Mouse (Mus musculus) midbrain, postnatal 0 days (tissue): ENCODE measurements around the gene Them7. TPM values are rescaled to one million over a fixed set of nuclear protein-coding genes. Genes with fewer than 3 reads are reported as not detected.

ENCODE experiments used
- ATAC-seq: fragments of 200-750 bp; cut with Nextera tagmentation; 2 replicates; pipeline ENCODE4 v1.8.0; 2017; ENCODE audit warnings: moderate number of reproducible peaks, mild to moderate bottlenecking, moderate TSS enrichment, moderate library complexity; ENCODE audit not compliant: low FRiP score
- DNase-seq: peaks from one replicate; pipeline ENCODE4 v3.0.0-alpha.2; 2015; ENCODE audit warnings: low spot score
- H3K27ac ChIP-seq: fragments of 300-500 bp; sonication (generic); 2 replicates; pipeline ENCODE4 v1.5.1; 2014; ENCODE audit warnings: low read depth, mild to moderate bottlenecking, low read length, mixed read lengths
- H3K27me3 ChIP-seq: fragments of 300-500 bp; sonication (generic); 2 replicates; pipeline ENCODE4 v1.6.1; 2014; ENCODE audit warnings: low read length, control low read depth, mixed read lengths; ENCODE audit not compliant: insufficient read depth
- H3K36me3 ChIP-seq: fragments of 300-500 bp; sonication (generic); 2 replicates; pipeline ENCODE4 v1.6.1; 2014; ENCODE audit warnings: low read length, control low read depth, mixed read lengths; ENCODE audit not compliant: insufficient read depth
- H3K4me1 ChIP-seq: fragments of 300-500 bp; sonication (generic); 2 replicates; pipeline ENCODE4 v1.6.1; 2014; ENCODE audit warnings: mild to moderate bottlenecking, control low read depth, antibody characterized with exemption, low read length, mixed read lengths; ENCODE audit not compliant: insufficient read depth
- H3K4me2 ChIP-seq: fragments of 300-500 bp; sonication (generic); 2 replicates; pipeline ENCODE4 v1.6.1; 2014; ENCODE audit warnings: low read depth, mild to moderate bottlenecking, low read length, mixed read lengths; ENCODE audit not compliant: poor library complexity, severe bottlenecking
- H3K4me3 ChIP-seq: fragments of 300-500 bp; sonication (generic); 2 replicates; pipeline ENCODE4 v1.5.1; 2014; ENCODE audit warnings: low read depth, mild to moderate bottlenecking, low read length, moderate library complexity
- H3K9ac ChIP-seq: fragments of 300-500 bp; sonication (generic); replicated peaks from 2 replicates; pipeline ENCODE4 v1.6.1; 2014; ENCODE audit warnings: mild to moderate bottlenecking, low read length, moderate library complexity, mixed read lengths; ENCODE audit not compliant: poor library complexity, severe bottlenecking
- H3K9me3 ChIP-seq: fragments of 300-500 bp; sonication (generic); 2 replicates; pipeline ENCODE4 v1.6.1; 2016; ENCODE audit warnings: low read length, control low read depth
- CTCF ChIP-seq: IDR thresholded peaks from 2 replicates; pipeline ENCODE4 v1.5.1; 2016; ENCODE audit warnings: antibody characterized with exemption, mild to moderate bottlenecking
- WGBS: fragments of 180-500 bp; shearing (Covaris S2); extraction: QIAGEN DNeasy Blood & Tissue Kit; methylation state at CpG from one replicate; pipeline ENCODE4 v1.1.7; 2014; 5-methylcytosine and 5-hydroxymethylcytosine counted together
- polyA plus RNA-seq: library from polyadenylated mRNA; unstranded; fragments of >200 nt; fragmentation: Nextera tagmentation; extraction: Ambion mirVana; gene quantifications from 2 replicates; pipeline ENCODE4 v1.2.1, GENCODE M21; 2015
- total RNA-seq: library from RNA; depleted of rRNA; stranded (reverse); fragments of >200 nt; gene quantifications from 2 replicates; pipeline ENCODE4 v1.2.3, GENCODE M21; 2014

The Them7 gene
- total and polyA plus RNA-seq, 2 experiments from 2014 or later, result not detected

GRCm38 (mm10) chr2:105386418-105386817 is 162.3 kb downstream of the Them7 start:
- DNase-seq (no peak), ATAC-seq (no peak)
- Histone ChIP-seq H3K9ac (no peak overlapping the region), H3K9me3 (no peaks in the 10 kb centered on the region), H3K36me3 (no peaks in the 10 kb centered on the region), H3K4me1 (no peaks in the 10 kb centered on the region), H3K4me3 (no peak overlapping the region), H3K27me3 (no peaks in the 10 kb centered on the region), H3K4me2 (no peak overlapping the region), H3K27ac (no peak overlapping the region)
- WGBS, result 87% methylated on average over 4 of the region's 4 CpGs
- TF ChIP-seq CTCF, result no peak

DNA sequence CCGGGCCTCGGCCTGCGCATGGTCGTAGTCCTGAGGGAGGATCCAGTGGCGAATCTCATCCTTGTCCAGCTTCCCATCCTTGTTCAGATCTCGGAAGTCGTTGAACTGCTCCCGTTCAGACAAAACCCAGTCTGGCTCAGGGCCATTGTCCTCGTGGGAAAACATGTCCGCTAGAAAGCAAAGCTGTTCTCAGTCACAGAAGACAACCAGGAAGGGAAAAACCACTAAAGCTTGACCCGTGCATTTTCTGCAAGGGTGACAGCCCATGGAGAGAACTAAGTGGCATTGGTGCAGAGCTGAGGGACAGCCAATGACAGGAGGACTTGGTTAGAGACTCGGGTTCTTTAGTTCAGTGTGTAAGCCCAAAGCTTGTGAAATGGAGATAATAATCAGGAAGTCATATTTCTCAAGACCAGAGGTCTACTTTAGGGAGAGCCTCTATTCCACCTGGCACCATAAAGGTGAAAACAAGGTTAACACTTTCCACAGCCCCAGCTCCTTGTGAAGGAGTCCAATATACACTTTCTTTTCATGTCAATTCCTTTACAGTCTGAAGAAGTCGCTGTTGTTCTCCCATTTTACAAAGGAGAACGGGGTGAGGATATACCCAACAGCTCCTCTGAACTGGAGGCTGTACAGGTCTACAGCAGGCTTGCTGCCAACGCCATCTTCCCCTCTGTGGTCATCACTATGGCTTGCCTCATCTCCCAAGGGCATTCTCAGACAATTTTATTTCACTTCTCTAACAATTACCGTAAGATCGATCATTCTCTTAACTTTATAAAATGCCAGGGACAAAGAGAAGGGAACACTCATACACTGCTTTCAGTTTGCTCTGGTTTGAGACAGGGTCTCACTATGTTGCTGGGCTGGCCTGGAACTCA is 165.1 kb downstream of the Them7 start:
- H3K36me3 ChIP-seq, result no peaks in the 10 kb centered on the region
- no peaks in the 10 kb centered on the region for H3K27me3 ChIP-seq
- H3K9ac ChIP-seq, result no peak overlapping the region
- no peak for TF ChIP-seq CTCF
- H3K9me3 ChIP-seq, result no peaks in the 10 kb centered on the region
- H3K4me1 ChIP-seq, result no peaks in the 10 kb centered on the region
- H3K27ac ChIP-seq, result no peak overlapping the region
- H3K4me2 ChIP-seq, result no peak overlapping the region
- 84% methylated on average over 17 of the region's 17 CpGs for whole genome bisulfite sequencing
- no peak overlapping the region for H3K4me3 ChIP-seq
- ATAC-seq (no peak), DNase-seq (no peak)

- H3K4me3 ChIP-seq, result no peak overlapping the region
- no peak for ATAC-seq
Observed at GRCm38 (mm10) chr2:105390653-105391413, 166.7 kb downstream of the Them7 start.

DNA sequence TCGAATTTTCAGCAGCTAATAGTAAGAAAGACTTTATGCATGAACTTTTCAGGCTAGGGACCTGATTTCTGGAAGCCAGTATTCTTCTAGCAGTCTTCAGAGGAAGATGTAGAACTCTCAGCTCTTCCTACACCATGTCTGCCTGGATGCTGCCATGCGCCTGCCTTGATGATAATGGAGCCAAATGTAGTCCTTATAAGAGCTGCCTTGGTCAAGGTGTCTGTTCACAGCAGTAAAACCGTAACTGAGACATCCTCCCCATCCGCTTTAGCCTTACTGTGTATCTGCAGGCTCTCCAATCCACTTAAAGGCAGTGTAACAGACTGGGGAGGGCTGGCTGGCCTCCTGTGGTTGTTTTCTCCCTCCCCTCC is 167.3 kb downstream of the Them7 start:
- TF ChIP-seq CTCF, result no peak
- Histone ChIP-seq H3K36me3 (no peaks in the 10 kb centered on the region), H3K9me3 (no peaks in the 10 kb centered on the region), H3K27me3 (no peaks in the 10 kb centered on the region), H3K4me3 (no peak overlapping the region), H3K4me1 (no peaks in the 10 kb centered on the region), H3K4me2 (no peak overlapping the region), H3K27ac (no peak overlapping the region), H3K9ac (no peak overlapping the region)
- WGBS, result 64% methylated on average over 4 of the region's 4 CpGs
- ATAC-seq, result no peak
- no peak for DNase-seq

More at GRCm38 (mm10) chr2:105390653-105391413, 166.7 kb downstream of the Them7 start:
- no peaks in the 10 kb centered on the region for H3K9me3 ChIP-seq
- no peak overlapping the region for H3K4me2 ChIP-seq
- no peak overlapping the region for H3K27ac ChIP-seq
- no peaks in the 10 kb centered on the region for H3K27me3 ChIP-seq
- TF ChIP-seq CTCF, result no peak
- no peak overlapping the region for H3K9ac ChIP-seq
- no peaks in the 10 kb centered on the region for H3K4me1 ChIP-seq
- H3K36me3 ChIP-seq, result no peaks in the 10 kb centered on the region
- no peak for DNase-seq
- WGBS, result 65% methylated on average over 6 of the region's 6 CpGs

- DNase-seq (no peak), ATAC-seq (no peak)
- Histone ChIP-seq H3K27ac (no peak overlapping the region), H3K36me3 (no peaks in the 10 kb centered on the region), H3K9me3 (no peaks in the 10 kb centered on the region), H3K4me3 (no peak overlapping the region), H3K4me2 (no peak overlapping the region), H3K9ac (no peak overlapping the region), H3K27me3 (no peaks in the 10 kb centered on the region), H3K4me1 (no peaks in the 10 kb centered on the region)
- no peak for TF ChIP-seq CTCF
- WGBS, result 71% methylated on average over 2 of the region's 2 CpGs
Observed at GRCm38 (mm10) chr2:105392514-105392913, 168.4 kb downstream of the Them7 start.

DNA sequence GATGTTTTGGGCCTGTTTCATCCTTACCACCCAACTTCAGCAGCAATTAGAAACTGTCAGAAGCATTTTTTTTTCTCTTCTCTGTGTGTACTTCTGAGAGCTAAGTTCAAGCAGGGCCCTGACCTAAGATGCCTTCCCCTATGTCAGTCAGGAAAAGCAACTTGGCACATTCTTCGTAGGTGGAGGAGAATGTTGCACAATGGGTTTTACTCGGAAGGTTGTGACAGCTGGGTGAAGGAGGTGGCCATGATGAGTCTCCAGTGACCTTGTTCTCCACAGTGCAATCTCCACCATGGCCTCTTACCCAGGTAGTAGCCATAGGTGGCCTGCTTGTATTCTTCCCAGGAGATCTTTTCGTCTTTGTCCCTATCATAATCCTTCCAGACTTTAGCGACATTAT is 170.3 kb downstream of the Them7 start:
- no peak overlapping the region for H3K9ac ChIP-seq
- H3K9me3 ChIP-seq, result no peaks in the 10 kb centered on the region
- no peak overlapping the region for H3K4me3 ChIP-seq
- H3K36me3 ChIP-seq, result no peaks in the 10 kb centered on the region
- H3K27me3 ChIP-seq, result no peaks in the 10 kb centered on the region
- H3K4me2 ChIP-seq, result no peak overlapping the region
- no peak for ATAC-seq
- H3K27ac ChIP-seq, result no peak overlapping the region
- WGBS, result 90% methylated on average over 4 of the region's 4 CpGs
- TF ChIP-seq CTCF, result no peak
- no peaks in the 10 kb centered on the region; the same call in 1 of the 2 replicates for H3K4me1 ChIP-seq
- DNase-seq, result no peak
